Mouse (Mus musculus) MEL (cell line): ENCODE data around the gene Siae.

ENCODE experiments used
- CTCF ChIP-seq, 3 experiments: IDR thresholded peaks in 2 of 3; conservative IDR thresholded peaks in 1 of 3; 2 replicates each; pipeline ENCODE4 v1.5.1; 2011 to 2012; ENCODE audit warnings: low read length in 3 of 3, low read depth in 2 of 3, mild to moderate bottlenecking in 2 of 3, improper control_type of control experiment in 1 of 3, inconsistent platforms in 1 of 3, mixed read lengths in 1 of 3, moderate library complexity in 1 of 3; ENCODE audit not compliant: control insufficient read depth in 1 of 3, insufficient read depth in 1 of 3, poor library complexity in 1 of 3, severe bottlenecking in 1 of 3
- EP300 ChIP-seq, 2 experiments: IDR thresholded peaks; 2 replicates each; pipeline ENCODE4 v1.6.1; 2011; ENCODE audit warnings: improper control_type of control experiment in 2 of 2, low read length in 2 of 2, low read depth in 1 of 2, mild to moderate bottlenecking in 1 of 2
- POLR2A ChIP-seq, 2 experiments: IDR thresholded peaks; 2 replicates each; pipeline ENCODE4 v1.6.1; 2011 to 2012; ENCODE audit warnings: low read length in 2 of 2, mild to moderate bottlenecking in 2 of 2, control low read depth in 1 of 2, improper control_type of control experiment in 1 of 2, low read depth in 1 of 2, moderate library complexity in 1 of 2; ENCODE audit not compliant: control insufficient read depth in 1 of 2, insufficient read depth in 1 of 2, poor library complexity in 1 of 2
- ZKSCAN1 ChIP-seq: IDR thresholded peaks from 2 replicates; pipeline ENCODE4 v1.6.1; 2012; ENCODE audit warnings: low read depth, mild to moderate bottlenecking, inconsistent platforms, low read length, improper control_type of control experiment, moderate library complexity

DNA sequence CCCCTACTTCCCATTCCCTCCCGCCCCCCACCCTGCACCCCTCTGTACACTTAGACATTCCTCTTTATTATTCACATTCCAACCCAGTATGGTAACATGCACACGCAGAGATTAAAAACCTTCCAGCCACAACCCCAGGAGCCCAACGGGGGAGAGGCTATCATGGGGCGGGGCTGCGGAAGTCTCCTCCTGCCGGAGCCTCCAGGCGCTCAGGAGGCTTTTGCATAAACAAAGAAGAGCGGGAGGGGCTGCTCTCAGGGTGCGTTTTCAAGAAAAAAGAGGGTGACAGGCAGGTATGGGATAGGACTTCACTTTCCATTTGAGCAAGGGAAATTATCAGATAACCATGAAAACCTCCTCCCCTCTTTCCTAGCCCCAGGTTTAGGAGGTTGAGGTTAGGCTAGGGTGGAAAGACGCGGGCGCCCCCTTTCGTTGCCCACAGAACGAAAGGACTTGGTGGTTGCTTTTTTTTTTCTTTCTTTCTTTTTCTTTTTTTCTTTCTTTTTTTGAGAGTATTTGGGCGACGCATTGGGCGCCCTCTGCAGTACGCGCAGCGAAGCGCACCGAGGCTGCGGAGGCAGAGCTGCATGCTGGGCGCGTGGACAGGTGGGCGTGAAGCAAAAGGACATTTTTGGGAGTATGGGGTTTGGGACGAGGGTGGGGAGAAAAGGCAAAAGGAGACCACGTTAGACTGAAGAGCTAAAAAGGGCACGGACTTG is 10.9 kb upstream of the Siae start:
- TF ChIP-seq POLR2A (IDR thresholded peaks at IDR 0.05; ENCODE audit: control insufficient read depth in 1 of 2, insufficient read depth in 1 of 2, low read depth in 1 of 2, low read length in 2 of 2, poor library complexity in 1 of 2) (no peak), CTCF (IDR thresholded peaks at IDR 0.05 in 2 of 3, conservative IDR thresholded peaks at IDR 0.05 in 1 of 3; ENCODE audit: control insufficient read depth in 1 of 3, insufficient read depth in 1 of 3, low read depth in 2 of 3, low read length in 3 of 3, poor library complexity in 1 of 3, severe bottlenecking in 1 of 3) (peak in 2 of 3 experiments; percentile 9 to 27; a peak in 3 of 6 replicates), EP300 (IDR thresholded peaks at IDR 0.05; ENCODE audit: low read depth in 1 of 2, low read length in 2 of 2) (no peak), ZKSCAN1 (no peak)
